Mouse (Mus musculus) neural tube, embryonic 10.5 days (tissue): ENCODE data around the gene Armh1.
A peak's percentile ranks its signal among the peaks of the same experiment; 100 is the strongest.
"Not testable (repeated sequence)": the region's sequence is repeated elsewhere in the genome, so short reads cannot be mapped to it uniquely, and the experiment has no call there.

Experiments used
- DNase-seq: peaks from one replicate; pipeline ENCODE4 v3.0.0-alpha.2; 2017; ENCODE audit warnings: low spot score; ENCODE audit errors: extremely low spot score

The Armh1 gene

GRCm38 (mm10) chr4:117267831-117268437 is 16.0 kb upstream of the Armh1 start:
- no peak for DNase-seq

- peak; percentile 83 for DNase-seq
Measured at GRCm38 (mm10) chr4:117267284-117267683, 15.4 kb upstream of the Armh1 start.

GRCm38 (mm10) chr4:117262987-117263386 is 11.1 kb upstream of the Armh1 start:
- no peak for DNase-seq

DNA sequence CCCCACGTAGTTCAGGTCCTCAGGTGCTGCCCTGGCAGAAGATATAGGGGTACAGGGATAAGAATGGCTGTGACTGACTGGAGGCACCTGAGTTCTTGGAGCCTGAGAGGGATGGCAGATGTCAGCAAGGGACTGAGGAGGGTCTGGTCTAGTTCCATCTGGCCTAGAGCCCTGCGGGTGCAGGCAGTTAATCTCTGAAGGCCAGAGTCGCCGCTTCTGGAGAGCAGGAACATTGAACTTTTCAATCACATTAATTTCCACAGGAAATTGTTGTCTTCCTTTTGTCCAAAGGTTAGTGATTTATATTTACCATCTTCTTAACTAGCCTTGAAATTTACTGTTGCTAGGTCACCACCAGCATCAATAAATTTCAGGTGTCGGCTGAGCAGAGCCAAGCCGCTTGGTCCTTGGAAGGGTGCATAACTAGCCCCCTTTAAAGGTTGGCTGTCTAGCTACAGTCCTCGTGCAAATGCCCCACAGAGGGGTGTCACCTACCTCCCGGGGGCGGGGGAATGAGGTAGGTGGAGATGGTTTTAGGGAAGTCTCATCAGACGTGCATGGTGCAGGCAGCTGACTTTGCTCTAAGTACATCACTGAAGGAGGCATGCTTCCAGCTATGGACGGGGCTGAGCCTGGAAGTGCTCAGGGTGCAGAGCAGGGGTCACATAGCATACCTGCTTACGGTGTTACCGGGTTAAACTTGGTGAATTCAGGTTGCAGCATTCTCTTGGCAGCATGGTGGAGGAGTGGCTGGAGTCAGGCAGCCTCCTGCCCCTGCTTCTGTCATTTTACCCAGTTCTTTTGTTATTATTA is 10.4 kb upstream of the Armh1 start:
- no peak for DNase-seq

DNA sequence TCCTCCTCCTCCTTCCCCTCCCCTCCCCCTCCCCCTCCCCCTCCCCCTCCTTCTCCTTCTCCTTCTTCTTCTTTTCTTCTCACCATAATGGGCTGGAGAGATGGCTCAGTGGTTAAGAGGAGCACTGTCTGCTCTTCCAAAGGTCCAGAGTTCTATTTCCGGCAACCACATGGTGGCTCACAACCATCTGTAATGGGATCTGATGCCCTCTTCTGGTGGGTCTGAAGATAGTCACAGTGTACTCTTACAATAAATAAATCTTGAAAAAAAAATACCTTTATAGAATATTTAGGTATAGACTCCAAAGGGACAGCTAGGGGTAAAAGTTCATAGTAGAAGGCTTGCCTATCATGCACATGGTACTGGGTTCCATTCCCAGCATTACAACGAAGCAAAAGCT is 9.3 kb upstream of the Armh1 start:
- no peak for DNase-seq

- DNase-seq = not testable (repeated sequence)
Measured at GRCm38 (mm10) chr4:117259909-117260308, 8.0 kb upstream of the Armh1 start.

- no peak for DNase-seq
Measured at GRCm38 (mm10) chr4:117254672-117255071, 2.7 kb upstream of the Armh1 start.

GRCm38 (mm10) chr4:117254017-117254627 is 2.2 kb upstream of the Armh1 start:
- no peak for DNase-seq

GRCm38 (mm10) chr4:117253218-117254016 is 1.5 kb upstream of the Armh1 start:
- DNase-seq = no peak

DNA sequence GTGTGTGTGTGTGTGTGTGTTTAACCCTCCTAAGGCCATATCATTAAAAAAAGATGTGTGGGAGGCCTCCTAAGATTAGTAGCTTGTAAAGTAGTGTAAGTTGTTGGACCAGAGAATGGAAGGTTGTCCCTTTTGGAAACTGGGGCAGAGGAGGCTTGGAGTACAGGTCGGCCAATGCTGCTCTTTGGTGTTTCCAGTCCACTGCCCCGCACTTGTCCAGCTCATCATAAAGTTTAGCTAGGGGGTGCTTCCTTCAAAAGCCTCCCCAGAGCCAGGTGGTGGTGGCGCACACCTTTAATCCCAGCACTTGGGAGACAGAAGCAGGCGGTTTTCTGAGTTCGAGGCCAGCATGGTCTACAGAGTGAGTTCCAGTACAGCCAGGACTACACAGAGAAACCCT is 830 bp upstream of the Armh1 start:
- no peak for DNase-seq

DNA sequence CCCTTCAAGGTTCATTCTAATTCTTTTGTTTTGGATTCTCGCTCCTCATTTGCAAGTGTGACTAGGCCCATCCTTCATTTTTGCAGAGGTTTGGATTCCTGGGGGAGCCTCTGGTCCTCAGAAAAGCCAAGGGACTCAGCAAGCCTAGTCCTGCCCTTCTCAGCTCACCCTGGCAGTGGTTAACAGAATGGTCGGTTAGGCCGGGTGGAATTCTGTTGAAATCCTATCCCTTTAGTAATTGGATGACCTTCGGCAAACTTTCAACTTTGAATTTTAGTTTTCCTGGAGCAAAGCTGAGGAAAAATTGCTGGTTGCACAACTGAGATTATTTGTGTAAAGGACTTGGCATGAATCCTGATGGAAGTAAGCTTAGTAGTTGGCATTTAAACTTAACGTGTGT is 426 bp upstream of the Armh1 start:
- no peak for DNase-seq

DNA sequence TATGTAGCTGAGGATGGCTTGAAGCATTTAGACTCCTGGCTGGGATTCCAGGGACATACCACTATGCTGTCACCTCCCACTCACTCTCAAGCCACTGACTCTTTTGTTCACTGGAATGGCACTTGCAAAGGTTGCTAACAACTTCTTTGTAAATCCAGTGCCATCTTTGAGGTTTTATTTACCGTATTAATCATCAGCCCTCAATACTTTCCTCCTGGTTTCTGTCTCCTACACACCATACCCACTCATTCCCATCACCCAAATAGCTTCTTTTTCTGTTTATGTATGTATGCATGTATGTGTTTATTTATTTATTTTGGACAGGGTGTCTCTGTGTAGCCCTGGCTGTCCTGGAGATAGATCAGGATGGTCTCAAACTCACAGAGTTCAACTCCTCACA is 943 bp downstream of the Armh1 start:
- no peak for DNase-seq

GRCm38 (mm10) chr4:117240867-117241266 is 11.1 kb downstream of the Armh1 start:
- no peak for DNase-seq

GRCm38 (mm10) chr4:117239153-117239552 is 12.8 kb downstream of the Armh1 start:
- no peak for DNase-seq

GRCm38 (mm10) chr4:117235822-117236221 is 16.1 kb downstream of the Armh1 start:
- DNase-seq = no peak

- no peak for DNase-seq
Measured at GRCm38 (mm10) chr4:117234166-117234741, 17.7 kb downstream of the Armh1 start.

DNA sequence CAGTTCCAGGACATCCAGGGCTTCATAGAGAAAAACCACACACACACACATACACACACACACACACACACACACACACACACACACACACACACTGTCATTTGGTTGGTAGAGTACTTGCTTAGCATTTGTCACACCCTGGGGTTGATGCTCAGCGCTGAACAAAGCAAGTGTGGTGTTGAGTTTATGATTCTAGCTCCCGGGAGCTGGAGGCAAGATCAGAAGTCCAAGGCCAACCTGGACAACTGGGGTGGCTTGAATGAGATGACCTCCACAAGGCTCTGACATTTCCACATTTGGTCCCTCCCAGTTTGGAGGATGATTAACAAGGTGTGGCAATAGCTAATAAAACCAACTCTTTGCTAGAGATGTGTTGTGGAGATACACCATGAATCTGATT is 20.7 kb downstream of the Armh1 start:
- DNase-seq = no peak

DNA sequence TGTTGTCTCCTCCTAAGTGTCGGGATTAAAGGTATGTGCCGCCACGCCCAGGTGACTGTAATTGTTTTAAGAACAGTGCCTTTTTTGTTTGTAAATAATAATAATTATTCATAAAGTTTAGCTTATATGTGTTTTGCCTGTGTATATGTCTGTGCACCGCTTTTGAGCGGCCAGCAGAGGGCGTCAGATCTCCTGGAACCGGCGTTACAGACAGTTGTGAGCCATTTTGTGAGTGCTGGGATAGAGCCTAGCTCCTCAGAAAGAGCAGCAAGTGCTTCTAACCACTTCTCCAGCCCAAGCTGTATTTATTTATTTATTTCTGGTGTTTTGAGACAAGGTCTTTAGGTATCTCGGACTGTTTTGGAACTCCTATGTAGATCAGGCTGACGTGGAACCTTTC is 21.6 kb downstream of the Armh1 start:
- no peak for DNase-seq

DNA sequence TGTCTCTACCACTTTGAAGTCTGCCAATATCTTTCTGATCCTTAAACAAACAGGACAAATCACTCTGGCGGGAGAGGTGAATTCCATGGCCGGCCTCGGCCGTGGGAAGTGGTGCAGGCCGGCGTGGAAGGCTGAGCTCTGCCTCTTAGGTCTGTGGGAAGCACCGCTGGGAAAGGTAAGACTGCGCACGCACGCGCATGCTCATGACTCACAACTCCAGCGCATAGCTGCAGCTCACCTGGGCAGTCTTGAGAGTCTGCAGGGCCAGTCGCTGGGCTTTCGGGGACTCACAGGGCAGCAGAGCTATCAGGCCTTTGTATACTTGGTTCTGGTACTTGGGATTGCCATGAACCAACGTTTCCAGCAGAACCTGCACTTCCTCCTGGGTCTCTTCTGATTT is 22.3 kb downstream of the Armh1 start:
- DNase-seq = no peak

DNA sequence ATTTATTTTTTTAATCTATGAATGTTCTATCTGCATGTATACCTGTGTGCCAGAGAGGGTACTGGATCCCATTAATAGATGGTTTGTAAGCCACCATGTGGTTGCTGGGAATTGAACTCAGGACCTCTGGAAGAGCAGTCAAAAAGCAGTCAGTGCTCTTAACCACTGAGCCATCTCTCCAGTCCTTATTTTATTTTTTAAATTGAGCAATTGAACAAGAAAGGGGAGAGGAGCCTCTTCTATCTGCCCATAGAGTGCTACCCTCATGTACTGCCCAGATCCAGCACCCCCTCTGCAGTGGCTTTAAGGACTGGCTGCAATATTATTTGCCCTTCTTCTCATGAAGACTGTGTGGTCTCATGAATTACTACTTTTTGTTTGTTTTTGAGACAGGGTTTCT is 26.7 kb downstream of the Armh1 start:
- DNase-seq = no peak

- DNase-seq = no peak
Measured at GRCm38 (mm10) chr4:117224122-117224521, 27.8 kb downstream of the Armh1 start.
